Mouse (Mus musculus): ENCODE measurements around the gene Srcap. TPM values are rescaled to one million over a fixed set of nuclear protein-coding genes. Genes with fewer than 3 reads are reported as not detected.

Srcap gene
- polyA plus RNA-seq, 1 experiment from 2014 or later: 63.6 TPM

- peaks cover 95% of the 10 kb centered on the region for H3K36me3 ChIP-seq (replicated peaks)
- no peak for DNase-seq (ENCODE audit: extremely low spot score, low spot score)
- H3K27me3 ChIP-seq (ENCODE audit: poor library complexity, severe bottlenecking): no peaks in the 10 kb centered on the region
- H3K4me3 ChIP-seq: no peak within 1 kb of the TSS
- H3K9me3 ChIP-seq: no peaks in the 10 kb centered on the region
- no peak within 1 kb of the TSS for H3K27ac ChIP-seq
- H3K4me1 ChIP-seq: no peaks in the 10 kb centered on the region
- WGBS: 94% methylated on average over 5 of the region's 5 CpGs
Observed at GRCm38 (mm10) chr7:127561340-127561858, 49.6 kb downstream of the Srcap start, which contains the start of gene Tmem265. Gene Tmem265, plus strand, starts transcription at chr7:127561390.

- Histone ChIP-seq H3K27ac (no peak overlapping the region), H3K9me3 (no peaks in the 10 kb centered on the region), H3K36me3 (replicated peaks) (peaks cover 88% of the 10 kb centered on the region), H3K27me3 (ENCODE audit: poor library complexity, severe bottlenecking) (no peaks in the 10 kb centered on the region), H3K4me1 (no peaks in the 10 kb centered on the region), H3K4me3 (no peak overlapping the region)
- 90% methylated on average over 6 of the region's 6 CpGs for WGBS
- DNase-seq (ENCODE audit: extremely low spot score, low spot score): no peak
Observed at GRCm38 (mm10) chr7:127564381-127565150, 52.8 kb downstream of the Srcap start.

- Histone ChIP-seq H3K4me3 (peak within 1 kb of the TSS; percentile 93), H3K9me3 (no peaks in the 10 kb centered on the region), H3K4me1 (peaks cover 27% of the 10 kb centered on the region), H3K27ac (peak within 1 kb of the TSS; percentile 92), H3K36me3 (replicated peaks) (peaks cover 37% of the 10 kb centered on the region), H3K27me3 (ENCODE audit: poor library complexity, severe bottlenecking) (no peaks in the 10 kb centered on the region)
- under 1% methylated on average over 17 of the region's 17 CpGs for WGBS
- peak; percentile 90 for DNase-seq (ENCODE audit: extremely low spot score, low spot score)
Observed at GRCm38 (mm10) chr7:127572895-127573471, 61.2 kb downstream of the Srcap start, which contains the start of gene Phkg2. Gene Phkg2, plus strand, starts transcription at chr7:127573340.

GRCm38 (mm10) chr7:127573503-127574008 is 61.8 kb downstream of the Srcap start:
- Histone ChIP-seq H3K27ac (peak overlapping the region; percentile 92), H3K9me3 (no peaks in the 10 kb centered on the region), H3K36me3 (replicated peaks) (peaks cover 39% of the 10 kb centered on the region), H3K27me3 (ENCODE audit: poor library complexity, severe bottlenecking) (no peaks in the 10 kb centered on the region), H3K4me1 (peaks cover 27% of the 10 kb centered on the region), H3K4me3 (peak overlapping the region; percentile 93)
- no peak for DNase-seq (ENCODE audit: extremely low spot score, low spot score)
- WGBS: 3% methylated on average over 25 of the region's 28 CpGs

- peaks cover 38% of the 10 kb centered on the region for H3K36me3 ChIP-seq (replicated peaks)
- H3K4me3 ChIP-seq: peak overlapping the region; percentile 93
- WGBS: 30% methylated on average over 7 of the region's 7 CpGs
- no peaks in the 10 kb centered on the region for H3K9me3 ChIP-seq
- H3K4me1 ChIP-seq: peaks cover 27% of the 10 kb centered on the region
- DNase-seq (ENCODE audit: extremely low spot score, low spot score): no peak
- no peaks in the 10 kb centered on the region for H3K27me3 ChIP-seq (ENCODE audit: poor library complexity, severe bottlenecking)
- peak overlapping the region; percentile 92 for H3K27ac ChIP-seq
Observed at GRCm38 (mm10) chr7:127574115-127574514, 62.3 kb downstream of the Srcap start.

GRCm38 (mm10) chr7:127583260-127583659 is 71.5 kb downstream of the Srcap start:
- Histone ChIP-seq H3K27me3 (ENCODE audit: poor library complexity, severe bottlenecking) (no peaks in the 10 kb centered on the region), H3K9me3 (no peaks in the 10 kb centered on the region), H3K4me3 (no peak overlapping the region; the same call in 1 of the 2 replicates), H3K4me1 (peaks cover 14% of the 10 kb centered on the region), H3K36me3 (replicated peaks) (peaks cover 78% of the 10 kb centered on the region), H3K27ac (no peak overlapping the region)
- WGBS: 93% methylated on average over 6 of the region's 6 CpGs
- DNase-seq (ENCODE audit: extremely low spot score, low spot score): no peak

GRCm38 (mm10) chr7:127585031-127585430 is 73.2 kb downstream of the Srcap start:
- no peak overlapping the region for H3K27ac ChIP-seq
- WGBS: 87% methylated on average over 7 of the region's 7 CpGs
- DNase-seq (ENCODE audit: extremely low spot score, low spot score): no peak
- no peak overlapping the region for H3K4me3 ChIP-seq
- H3K36me3 ChIP-seq (replicated peaks): peaks cover 69% of the 10 kb centered on the region
- H3K27me3 ChIP-seq (ENCODE audit: poor library complexity, severe bottlenecking): no peaks in the 10 kb centered on the region
- peaks cover 24% of the 10 kb centered on the region for H3K4me1 ChIP-seq
- H3K9me3 ChIP-seq: no peaks in the 10 kb centered on the region

- DNase-seq (ENCODE audit: extremely low spot score, low spot score): no peak
- Histone ChIP-seq H3K4me1 (peaks cover 24% of the 10 kb centered on the region), H3K9me3 (no peaks in the 10 kb centered on the region), H3K27me3 (ENCODE audit: poor library complexity, severe bottlenecking) (no peaks in the 10 kb centered on the region), H3K27ac (no peak overlapping the region), H3K36me3 (replicated peaks) (peaks cover 69% of the 10 kb centered on the region), H3K4me3 (peak overlapping the region; percentile 6; the same call in 1 of the 2 replicates)
- WGBS: 90% methylated on average over 6 of the region's 6 CpGs
Observed at GRCm38 (mm10) chr7:127586149-127586548, 74.4 kb downstream of the Srcap start.

GRCm38 (mm10) chr7:127587196-127587595 is 75.4 kb downstream of the Srcap start:
- Histone ChIP-seq H3K27ac (peak overlapping the region; percentile 90; the same call in 1 of the 2 replicates), H3K36me3 (replicated peaks) (peaks cover 69% of the 10 kb centered on the region)
- WGBS: 73% methylated on average over 5 of the region's 5 CpGs

GRCm38 (mm10) chr7:127588011-127588871 is 76.5 kb downstream of the Srcap start, which contains the start of the genes Ccdc189 and Rnf40:
Gene Ccdc189, minus strand, starts transcription at chr7:127588595.
Gene Rnf40, plus strand, starts transcription at chr7:127588767.
- H3K4me3 ChIP-seq: peak within 1 kb of the TSS; percentile 74
- peak; percentile 97 for DNase-seq (ENCODE audit: extremely low spot score, low spot score)
- H3K9me3 ChIP-seq: no peaks in the 10 kb centered on the region
- under 1% methylated on average over 50 of the region's 50 CpGs for WGBS
- no peaks in the 10 kb centered on the region for H3K27me3 ChIP-seq (ENCODE audit: poor library complexity, severe bottlenecking)
- H3K27ac ChIP-seq: peak within 1 kb of the TSS; percentile 90
- H3K4me1 ChIP-seq: peaks cover 24% of the 10 kb centered on the region
- H3K36me3 ChIP-seq (replicated peaks): peaks cover 69% of the 10 kb centered on the region

More at GRCm38 (mm10) chr7:127587196-127587595, 75.4 kb downstream of the Srcap start:
- Histone ChIP-seq H3K4me1 (peaks cover 24% of the 10 kb centered on the region), H3K9me3 (no peaks in the 10 kb centered on the region), H3K27me3 (ENCODE audit: poor library complexity, severe bottlenecking) (no peaks in the 10 kb centered on the region), H3K4me3 (peak overlapping the region; percentile 74)
- DNase-seq (ENCODE audit: extremely low spot score, low spot score): no peak

GRCm38 (mm10) chr7:127588901-127589300 is 77.1 kb downstream of the Srcap start:
- DNase-seq (ENCODE audit: extremely low spot score, low spot score): no peak
- peaks cover 24% of the 10 kb centered on the region for H3K4me1 ChIP-seq
- H3K27ac ChIP-seq: peak overlapping the region; percentile 90
- H3K4me3 ChIP-seq: peak overlapping the region; percentile 74
- no peaks in the 10 kb centered on the region for H3K27me3 ChIP-seq (ENCODE audit: poor library complexity, severe bottlenecking)
- 6% methylated on average over 29 of the region's 29 CpGs for WGBS
- H3K9me3 ChIP-seq: no peaks in the 10 kb centered on the region
- peaks cover 69% of the 10 kb centered on the region for H3K36me3 ChIP-seq (replicated peaks)

- Histone ChIP-seq H3K27ac (peak overlapping the region; percentile 90; the same call in 1 of the 2 replicates), H3K27me3 (ENCODE audit: poor library complexity, severe bottlenecking) (no peaks in the 10 kb centered on the region), H3K4me1 (peaks cover 24% of the 10 kb centered on the region), H3K4me3 (peak overlapping the region; percentile 74), H3K9me3 (no peaks in the 10 kb centered on the region), H3K36me3 (replicated peaks) (peaks cover 69% of the 10 kb centered on the region)
- DNase-seq (ENCODE audit: extremely low spot score, low spot score): no peak
- WGBS: 90% methylated on average over 9 of the region's 9 CpGs
Observed at GRCm38 (mm10) chr7:127589637-127590036, 77.9 kb downstream of the Srcap start.
